Mouse (Mus musculus) ES-CJ7 (cell line): ENCODE measurements around the gene Smarce1.
"Not testable (repeated sequence)": the region's sequence is repeated elsewhere in the genome, so short reads cannot be mapped to it uniquely, and the experiment has no call there.

Source experiments
- DNase-seq: peaks from one replicate; pipeline ENCODE4 v3.0.0; 2011; ENCODE audit warnings: low read depth, low spot score

The Smarce1 gene

DNA sequence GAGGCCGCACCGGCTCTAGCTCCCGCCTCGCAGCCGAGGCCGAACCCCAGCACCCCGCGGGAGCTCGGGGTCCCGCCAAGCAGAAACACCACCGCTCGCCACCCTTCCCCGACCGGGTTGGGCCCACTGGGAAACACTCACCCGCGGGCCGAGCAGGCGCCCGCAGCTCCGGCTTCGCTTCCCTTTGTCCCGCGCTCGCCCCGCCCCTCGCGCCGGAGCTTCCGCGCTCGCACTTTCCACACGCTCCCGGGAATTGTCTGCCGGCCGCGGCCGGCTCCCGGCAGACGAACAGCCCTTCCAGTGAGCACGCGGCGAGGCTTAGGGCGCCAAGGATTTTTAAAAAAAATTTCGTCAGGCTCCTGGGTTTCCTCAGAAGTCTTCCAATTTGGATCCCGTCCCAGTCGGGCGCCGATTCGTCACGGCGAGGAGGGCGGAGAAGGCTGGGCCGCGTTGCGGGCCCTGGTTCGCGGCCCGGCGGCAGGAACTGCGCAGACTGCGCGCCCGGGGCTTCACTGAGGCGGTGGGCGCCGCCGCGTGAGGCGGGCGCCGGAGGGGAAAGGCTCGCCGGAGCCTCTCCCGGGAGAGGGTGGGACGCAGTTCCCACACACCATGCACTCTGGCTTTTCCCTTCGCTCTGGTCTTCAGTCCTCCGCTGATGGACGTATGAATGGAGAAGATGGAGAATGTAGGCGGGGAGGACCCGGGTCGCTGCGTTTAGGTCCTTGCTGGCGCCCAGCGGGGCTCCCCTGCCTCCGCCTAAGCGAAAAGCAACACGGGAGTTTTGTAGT lies at the start of gene Smarce1:
TSS of gene Smarce1 (minus strand) at position 757 of the 788 bp plus-strand sequence.
- DNase-seq = peak; percentile 74

DNA sequence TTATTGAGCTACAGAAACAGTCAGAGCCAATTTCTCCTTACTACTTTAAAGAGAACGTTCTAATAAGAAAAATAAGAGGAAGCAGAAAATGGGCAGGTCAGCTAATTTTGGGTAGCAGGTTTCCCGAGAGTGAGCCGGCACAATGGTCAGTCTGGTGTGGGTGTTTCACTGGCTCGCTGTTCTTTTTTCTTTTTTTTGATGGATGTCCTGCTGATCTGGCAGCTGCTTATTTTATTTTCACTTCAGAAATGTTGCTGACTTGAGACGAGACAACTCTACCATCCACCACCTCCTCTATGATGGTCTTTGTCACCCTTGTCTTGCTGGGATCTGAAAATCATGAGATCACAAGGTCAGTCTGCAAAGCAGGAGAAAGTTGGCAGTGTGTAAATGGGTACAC lies 49.2 kb upstream of the Smarce1 start:
- DNase-seq = no peak

DNA sequence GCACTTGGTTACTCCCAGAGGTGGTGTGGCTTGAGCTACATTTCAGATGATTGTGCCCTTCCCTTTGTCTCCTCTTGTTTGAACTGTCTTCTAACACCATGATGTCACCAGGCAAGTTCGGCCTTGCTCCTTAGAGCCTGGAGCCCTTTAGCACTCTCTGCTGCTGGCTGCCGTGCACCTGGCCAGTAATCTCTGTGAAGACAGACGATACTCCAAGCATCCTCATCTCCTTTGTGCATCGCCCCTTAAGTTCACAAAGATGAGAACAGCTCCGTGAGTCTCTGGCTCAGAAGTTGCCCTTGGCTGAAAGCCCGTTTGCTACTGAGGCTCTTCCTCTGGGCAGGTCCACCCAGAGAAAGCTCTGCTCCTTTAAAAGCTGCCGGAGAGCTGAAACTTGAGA lies 46.0 kb upstream of the Smarce1 start:
- DNase-seq = no peak

DNA sequence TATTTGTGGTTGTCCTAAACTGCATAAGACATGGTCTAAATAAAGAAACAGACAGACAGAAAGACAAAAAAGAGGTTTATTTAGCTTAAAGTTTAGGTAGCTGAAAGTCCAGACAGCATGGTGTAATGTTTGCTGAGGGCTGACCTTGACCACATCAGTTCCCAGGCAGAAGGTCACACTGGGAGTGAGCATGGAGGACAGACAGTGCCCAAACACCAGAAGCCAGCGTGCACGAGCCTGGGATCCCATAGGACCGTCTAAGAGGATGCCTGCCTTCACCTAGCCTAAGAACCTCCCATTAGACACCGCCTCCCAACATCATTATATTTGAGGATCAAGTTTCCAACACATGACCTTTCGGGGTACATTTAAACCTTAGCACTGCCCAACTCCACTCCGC lies 44.8 kb upstream of the Smarce1 start:
- no peak for DNase-seq

DNA sequence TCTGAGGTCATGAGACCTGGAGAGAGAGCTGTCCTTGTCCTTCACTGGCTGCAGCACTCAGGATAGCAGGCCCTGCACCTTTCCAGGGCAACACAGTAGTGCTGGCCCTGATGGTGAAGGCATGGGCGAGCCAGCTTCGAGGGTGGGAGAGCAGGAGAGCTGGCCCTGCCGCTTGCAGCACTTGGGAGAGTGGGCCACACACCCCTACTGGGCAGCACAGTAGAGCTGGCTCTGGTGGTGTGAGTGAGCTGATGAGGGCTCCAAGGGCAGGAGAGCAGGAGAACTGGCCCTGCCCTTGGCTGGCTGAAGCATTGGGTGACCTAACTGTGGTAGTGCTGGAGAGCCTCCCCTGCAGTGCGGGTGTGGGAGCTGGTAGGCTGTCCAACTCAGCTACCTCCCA lies 41.9 kb upstream of the Smarce1 start:
- DNase-seq = no peak

DNA sequence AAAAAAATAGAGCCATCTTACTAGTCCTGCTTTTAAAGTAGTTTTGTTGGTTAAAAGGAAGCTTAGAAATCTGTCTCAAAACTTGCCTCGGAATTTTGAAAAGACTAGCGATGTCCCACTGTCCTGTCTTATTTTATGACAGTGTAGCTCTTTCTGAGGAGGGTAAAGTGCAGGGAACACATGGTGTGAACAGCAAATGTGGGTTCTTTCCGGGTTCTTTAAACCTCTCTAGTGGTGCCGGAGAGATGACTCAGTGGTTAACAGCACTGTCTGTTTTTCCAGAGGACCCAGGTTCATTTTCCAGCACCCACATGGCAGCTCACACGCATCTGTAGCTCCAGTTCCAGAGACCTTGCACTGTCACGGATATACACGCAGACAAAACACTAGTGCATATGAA lies 38.4 kb upstream of the Smarce1 start:
- DNase-seq = no peak

DNA sequence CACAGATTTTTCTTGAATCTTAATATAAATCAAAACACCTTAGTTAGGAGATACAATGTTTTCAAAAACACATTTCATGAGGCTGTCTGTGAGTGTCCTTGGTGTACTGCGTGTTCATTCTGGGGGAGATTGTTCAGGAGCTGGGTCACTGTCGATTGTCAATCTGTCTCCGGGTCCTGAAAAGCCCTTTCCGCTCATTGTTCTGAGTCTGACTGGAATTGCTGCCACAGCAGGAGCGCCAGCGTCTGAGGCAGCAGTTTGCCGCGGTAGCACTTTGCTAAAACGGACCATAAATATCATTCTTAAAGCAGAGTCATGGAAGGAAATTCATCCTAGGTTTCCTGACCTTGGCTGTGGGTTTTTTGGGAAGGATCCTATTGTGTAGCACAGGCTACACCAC lies 35.0 kb upstream of the Smarce1 start:
- DNase-seq = no peak

DNA sequence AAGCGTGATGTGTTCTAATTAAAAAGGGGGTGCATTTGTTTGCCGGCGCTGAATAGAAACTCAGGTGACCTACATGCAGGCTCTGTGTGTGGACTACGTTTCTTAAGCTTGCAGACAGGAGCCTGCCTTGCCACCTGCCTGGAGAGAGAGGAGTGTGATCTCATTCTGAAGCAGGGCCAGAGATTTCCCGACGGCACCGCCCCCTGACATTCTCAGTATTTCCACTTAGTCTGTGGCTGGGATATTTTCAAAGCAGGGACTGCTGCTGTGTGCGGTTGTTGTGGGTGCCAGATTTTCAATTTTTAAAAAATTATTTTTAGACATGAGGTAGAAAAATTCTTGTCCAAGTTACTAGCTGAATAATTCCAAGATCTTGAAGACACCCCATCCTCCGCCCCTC lies 34.4 kb upstream of the Smarce1 start:
- no peak for DNase-seq

DNA sequence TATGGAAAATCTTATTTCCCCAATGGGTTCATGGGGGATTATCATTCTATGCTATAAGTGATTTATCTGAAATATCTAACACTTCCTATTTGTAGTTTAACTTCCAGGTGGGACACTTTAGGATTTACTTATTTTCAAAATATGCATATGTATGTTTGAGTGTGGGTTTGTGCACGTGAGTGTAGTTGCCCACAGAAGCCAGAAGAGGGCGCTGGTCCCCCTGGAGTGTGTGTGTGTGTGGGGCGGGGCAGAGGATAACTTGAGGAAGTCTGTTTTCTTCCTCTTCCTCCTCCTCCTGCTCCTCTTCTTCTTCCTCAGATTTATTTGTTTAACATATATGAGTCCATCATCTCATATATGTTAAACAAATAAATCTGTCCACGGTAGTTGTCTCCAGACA lies 25.4 kb upstream of the Smarce1 start:
- DNase-seq = no peak

DNA sequence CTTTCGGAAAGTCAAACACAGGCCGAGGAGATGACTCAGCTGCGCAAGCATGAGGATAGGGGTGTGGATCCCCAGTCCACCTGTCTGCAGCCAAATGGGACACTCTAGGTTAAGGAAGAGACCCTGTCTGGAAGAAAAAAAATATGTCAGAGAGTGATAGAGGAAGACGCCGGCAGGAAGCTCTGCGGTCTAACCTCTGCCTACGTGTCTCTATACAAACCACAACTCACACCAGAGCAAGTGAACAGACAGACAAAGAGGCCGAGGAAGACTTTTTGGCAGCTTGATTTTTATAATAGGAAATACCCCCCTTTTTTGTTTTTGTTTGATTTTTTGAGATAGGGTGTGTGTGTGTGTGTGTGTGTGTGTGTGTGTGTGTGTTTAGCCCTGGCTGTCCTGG lies 24.5 kb upstream of the Smarce1 start:
- DNase-seq = no peak

DNA sequence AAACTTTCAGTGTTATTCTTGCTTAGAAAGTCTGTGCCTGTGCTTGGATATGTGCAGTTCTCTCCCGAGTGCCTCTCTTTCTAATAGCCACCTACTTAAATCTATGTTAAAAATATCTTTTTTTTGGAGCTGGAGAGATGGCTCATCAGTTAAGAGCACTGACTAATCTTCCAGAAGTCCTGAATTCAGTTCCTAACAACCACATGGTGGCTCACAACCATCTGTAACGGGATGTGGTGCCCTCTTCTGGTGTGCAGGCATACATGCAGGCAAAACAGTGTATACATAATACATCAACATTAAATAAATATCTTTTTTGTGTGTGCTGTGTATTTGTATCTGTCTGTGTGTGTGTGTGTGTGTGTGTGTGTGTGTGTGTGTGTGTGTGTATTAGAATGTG lies 23.1 kb upstream of the Smarce1 start:
- no peak for DNase-seq

DNA sequence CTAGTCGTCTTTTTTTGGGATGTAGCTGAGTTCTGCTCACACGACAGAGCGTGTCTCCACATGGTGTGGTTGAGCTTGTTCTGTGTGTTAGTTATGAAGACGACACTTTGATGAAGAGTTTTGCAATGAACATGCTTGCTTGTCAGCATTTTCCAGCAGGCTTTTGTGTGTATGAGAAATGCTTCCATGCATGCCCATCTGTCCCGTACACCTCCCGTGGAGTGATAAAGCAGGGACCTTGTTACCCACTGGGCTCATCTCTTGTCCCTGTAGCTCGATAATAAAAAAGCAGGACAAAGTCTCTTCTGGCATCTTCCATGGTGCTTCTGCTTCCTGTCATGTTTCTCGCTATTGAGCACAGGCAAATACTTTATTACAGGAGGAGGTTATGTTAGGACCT lies 21.9 kb upstream of the Smarce1 start:
- DNase-seq = no peak

DNA sequence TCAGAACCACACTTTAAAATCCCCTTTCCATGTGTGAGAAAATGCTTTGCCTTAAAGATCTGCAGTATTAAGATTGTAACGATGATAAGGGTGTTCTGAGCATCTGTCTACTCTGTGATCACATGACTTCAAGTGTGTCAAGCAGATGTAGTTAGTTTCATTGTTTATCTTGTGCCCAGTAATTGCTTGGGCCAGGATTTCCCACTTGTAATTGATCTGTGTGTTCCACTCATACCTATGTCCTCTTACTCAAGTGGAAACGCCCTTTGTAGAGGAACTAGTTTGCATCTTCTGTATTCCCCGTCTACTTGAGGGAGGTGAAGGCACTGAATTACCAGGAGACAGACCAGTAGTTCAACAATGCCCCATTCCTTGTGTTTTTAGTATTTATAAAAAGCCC lies 19.8 kb upstream of the Smarce1 start:
- no peak for DNase-seq

DNA sequence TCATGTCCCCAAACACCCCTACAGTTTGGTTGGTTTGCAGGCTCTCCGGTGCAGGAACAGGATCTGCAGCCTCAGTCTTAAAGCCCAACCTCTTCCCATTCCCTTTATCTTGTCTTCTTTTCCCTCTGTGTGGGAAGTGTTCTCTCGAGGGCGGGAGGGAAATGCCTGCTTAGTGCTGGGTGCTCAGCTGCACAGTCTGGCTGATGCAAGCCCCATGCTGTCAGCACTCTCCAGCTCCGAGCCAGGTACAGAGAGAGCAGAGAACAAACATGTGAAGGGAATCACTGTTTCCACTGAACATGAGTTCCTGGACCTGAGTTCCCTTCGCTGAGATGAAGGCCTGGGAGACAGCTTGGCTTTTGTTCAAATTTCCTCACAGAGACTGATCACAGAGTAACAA lies 19.4 kb upstream of the Smarce1 start:
- DNase-seq = no peak

DNA sequence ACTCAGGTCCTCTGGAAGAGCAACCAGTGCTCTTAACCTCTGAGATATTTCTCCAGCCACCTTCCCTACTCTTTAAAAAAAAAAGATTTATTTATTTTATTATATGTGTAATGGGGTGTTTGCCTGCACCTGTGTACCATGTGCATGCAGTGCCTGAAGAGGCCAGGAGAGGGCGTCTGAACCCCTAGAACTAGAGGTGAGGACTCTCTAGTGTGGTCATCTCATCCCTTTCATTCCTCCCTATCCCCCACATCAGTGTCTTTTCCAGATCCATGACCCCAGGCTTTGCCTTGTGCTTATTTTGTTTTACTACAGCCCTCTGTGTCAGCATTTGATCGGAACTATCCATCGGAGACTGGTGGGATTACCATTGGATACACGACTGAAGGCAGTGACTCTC lies 18.3 kb upstream of the Smarce1 start:
- peak; percentile 55 for DNase-seq

DNA sequence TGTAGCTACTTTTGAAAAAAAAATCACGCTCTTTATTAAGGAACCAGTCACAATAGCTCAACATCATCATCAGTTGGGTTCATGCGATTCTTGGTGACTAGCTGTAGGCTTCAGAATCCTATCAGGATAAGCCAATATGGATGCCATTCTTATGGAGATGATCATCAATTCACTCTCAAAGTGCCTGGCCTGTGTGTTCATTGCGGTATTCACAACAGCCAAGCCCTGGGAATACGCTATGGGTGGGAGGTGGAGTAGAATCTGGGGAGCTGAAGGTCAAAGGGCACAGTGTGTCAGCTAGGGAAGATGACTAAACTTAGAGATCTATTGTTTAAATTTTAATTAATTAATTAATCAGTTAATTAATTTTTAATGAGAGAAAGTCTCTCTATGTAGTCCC lies 17.1 kb upstream of the Smarce1 start:
- DNase-seq = peak; percentile 46

DNA sequence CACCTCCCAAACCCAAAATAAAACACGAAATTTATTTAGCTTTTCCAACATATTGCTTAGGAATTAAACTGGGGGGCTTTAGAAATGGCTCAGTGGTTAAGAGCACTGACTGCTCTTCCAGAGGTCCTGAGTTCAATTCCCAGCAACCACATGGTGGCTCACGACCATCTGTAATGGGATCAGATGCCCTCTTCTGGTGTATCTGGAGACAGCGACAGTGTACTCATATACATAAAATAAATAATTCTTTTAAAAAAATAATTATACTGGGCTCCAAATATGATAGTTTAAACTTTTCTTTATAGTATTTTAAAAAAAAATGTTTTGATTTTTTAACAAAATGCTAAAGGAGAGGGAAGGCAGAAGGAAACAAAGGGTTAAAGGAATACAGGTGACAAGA lies 13.7 kb upstream of the Smarce1 start:
- DNase-seq = not testable (repeated sequence)

DNA sequence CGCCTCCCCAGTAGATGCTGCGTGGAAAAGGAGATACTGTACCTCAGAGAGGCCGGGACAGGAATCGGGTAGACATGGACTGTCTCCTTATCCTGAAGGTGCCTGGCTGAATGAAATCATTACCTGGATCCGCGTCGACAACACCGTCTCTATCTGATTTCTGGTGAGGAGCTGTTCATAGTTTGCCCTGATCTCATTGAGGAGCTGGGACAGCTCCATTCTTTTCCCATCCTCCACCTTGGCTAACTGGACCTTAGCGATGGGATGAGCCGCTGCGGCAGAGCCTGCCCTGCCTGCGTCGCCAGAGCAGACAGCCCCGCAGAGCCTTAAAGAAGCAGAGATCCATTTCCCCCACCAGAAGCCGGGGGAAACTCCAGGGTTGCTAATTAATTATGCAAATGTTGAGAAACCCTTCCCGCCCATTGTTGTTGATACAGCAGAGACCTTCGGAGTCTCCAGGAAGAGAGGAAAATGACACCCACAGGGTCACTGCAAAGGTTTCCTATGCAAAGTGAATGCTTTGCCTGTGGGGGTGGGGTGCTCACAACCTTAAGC lies 13.1 kb upstream of the Smarce1 start, which contains the start of gene Krt222:
TSS of gene Krt222 (minus strand) at position 266 of the 555 bp plus-strand sequence.
- peak; percentile 88 for DNase-seq

DNA sequence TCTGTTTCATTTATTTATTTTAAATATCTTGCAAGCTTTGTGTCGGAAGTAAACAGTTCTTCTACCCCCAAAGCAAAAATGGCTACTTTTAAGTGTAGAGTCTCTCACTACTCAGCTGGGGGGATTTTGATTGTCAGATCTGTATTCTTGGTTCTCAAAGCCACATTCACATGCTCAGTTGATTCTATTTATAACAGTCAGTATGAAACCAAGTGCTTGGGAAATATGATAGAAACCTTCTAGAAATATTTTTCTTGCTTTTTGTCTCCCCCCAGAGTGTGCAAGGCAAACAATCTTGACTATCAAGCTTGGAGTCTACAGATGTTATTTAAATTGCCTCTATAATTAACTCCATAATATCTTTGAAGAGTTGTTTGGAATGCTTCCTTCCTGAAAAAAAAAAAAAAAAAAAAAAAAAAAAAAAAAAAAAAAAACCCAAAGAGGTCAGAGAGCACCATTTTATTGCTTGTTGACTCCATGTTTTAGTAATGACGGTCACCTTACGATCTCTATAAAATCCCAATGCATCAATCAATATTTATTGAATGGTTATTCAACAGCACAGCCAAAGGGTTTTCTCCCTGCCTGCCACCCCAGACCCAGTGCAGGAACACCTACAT lies 12.5 kb upstream of the Smarce1 start:
- no peak for DNase-seq

DNA sequence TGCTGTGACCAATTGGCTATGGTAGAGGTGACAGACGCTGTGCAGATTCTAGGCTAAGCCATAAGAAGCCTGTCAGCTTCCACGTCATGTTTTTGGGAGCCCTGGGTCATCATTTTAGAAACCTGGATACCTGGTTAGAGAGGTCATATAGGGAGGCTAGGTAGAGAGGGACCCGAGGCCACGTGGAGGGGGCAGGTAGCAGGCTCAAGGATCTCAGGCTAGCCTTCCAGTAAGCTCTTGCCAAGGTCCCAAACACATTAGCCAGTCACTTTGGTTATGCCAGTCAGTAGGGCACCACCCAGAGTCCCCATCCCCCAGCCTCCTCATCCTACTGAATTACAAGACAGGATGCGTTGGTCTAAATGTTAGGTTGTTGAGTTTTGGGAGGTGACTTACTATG lies 11.2 kb upstream of the Smarce1 start:
- DNase-seq = no peak

DNA sequence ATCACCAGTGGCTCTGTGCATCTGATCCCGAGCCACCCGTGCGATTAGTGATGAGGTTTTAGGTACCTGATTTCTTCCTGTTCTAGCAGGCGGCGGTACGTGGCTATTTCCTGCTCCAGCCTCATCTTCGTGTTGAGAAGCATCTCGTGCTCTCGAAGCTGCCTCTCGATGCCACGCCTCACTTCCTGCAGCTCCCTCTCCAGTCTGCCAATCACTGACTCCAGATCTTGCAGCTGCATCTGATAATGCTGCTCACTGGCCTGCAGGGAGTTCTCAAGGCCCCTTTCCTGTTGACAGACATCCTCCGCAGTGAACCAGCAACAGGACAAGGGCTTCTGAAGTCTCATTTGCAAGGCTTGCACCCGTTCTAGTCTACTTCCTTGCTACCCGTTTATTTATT lies 7.7 kb upstream of the Smarce1 start:
- peak; percentile 50 for DNase-seq

DNA sequence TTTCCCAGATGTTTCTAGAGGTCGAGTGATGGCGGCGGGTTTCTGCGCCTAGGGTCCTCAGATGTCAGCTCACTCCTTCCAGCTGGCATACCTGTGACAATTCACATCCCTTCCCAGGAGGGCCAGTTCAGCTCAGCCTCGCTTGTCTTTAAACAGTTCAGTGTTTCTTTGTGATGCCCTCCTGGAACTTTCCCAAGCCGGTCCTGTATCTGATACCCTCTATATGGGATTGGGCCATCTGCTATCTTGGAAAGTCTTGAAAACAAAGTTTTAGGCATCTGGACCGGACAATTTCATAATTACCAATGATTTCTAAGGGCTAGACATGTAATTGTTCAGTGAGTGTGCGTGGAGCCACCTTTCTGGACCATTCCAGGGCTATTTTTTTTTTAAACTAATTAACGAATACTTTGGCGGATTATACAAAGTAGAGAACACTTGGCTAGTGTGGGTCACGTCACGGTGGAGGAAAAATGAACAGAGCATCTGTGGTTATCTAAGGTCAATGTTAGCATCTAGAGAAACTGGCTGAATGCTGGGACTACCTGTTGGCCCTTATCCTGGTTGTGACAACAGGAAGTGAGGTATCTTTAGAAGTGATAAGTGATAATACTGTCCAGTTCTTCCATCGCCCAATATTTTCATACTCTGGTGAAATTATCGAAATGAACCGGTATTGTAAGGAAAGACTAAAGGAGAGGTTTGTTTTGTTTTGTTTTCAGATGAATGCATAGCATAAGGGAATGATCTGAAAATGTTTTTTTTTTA lies 416 bp upstream of the Smarce1 start:
- no peak for DNase-seq
